Mouse (Mus musculus) intestine, postnatal 0 days (tissue): ENCODE data around the gene Catsperd. TPM values are rescaled to one million over a fixed set of nuclear protein-coding genes. Genes with fewer than 3 reads are reported as not detected.
"Not testable (repeated sequence)": the region's sequence is repeated elsewhere in the genome, so short reads cannot be mapped to it uniquely, and the experiment has no call there.

Experiments used
- ATAC-seq: fragments of 200-750 bp; cut with Nextera tagmentation; 2 replicates; pipeline ENCODE4 v1.8.0; 2017; ENCODE audit warnings: mild to moderate bottlenecking, moderate TSS enrichment, moderate library complexity
- H3K27ac ChIP-seq: fragments of 300-500 bp; sonication (generic); 2 replicates; pipeline ENCODE4 v1.5.1; 2014; ENCODE audit warnings: mild to moderate bottlenecking, low read depth, low read length, moderate library complexity
- H3K27me3 ChIP-seq: fragments of 300-500 bp; sonication (generic); replicated peaks from 2 replicates; pipeline ENCODE4 v1.6.1; 2014; ENCODE audit warnings: low read length, mixed read lengths; ENCODE audit not compliant: control insufficient read depth, insufficient read depth
- H3K36me3 ChIP-seq: fragments of 300-500 bp; sonication (generic); 2 replicates; pipeline ENCODE4 v1.6.1; 2014; ENCODE audit warnings: mild to moderate bottlenecking, moderate library complexity; ENCODE audit not compliant: control insufficient read depth, insufficient read depth
- H3K4me1 ChIP-seq: fragments of 300-500 bp; sonication (generic); replicated peaks from 2 replicates; pipeline ENCODE4 v1.6.1; 2014; ENCODE audit warnings: antibody characterized with exemption, low read length, mixed read lengths; ENCODE audit not compliant: control insufficient read depth, insufficient read depth
- H3K4me2 ChIP-seq: fragments of 300-500 bp; sonication (generic); replicated peaks from 2 replicates; pipeline ENCODE4 v1.6.1; 2014; ENCODE audit warnings: low read depth, mild to moderate bottlenecking, moderate library complexity
- H3K4me3 ChIP-seq: fragments of 300-500 bp; sonication (generic); 2 replicates; pipeline ENCODE4 v1.5.1; 2014; ENCODE audit warnings: low read depth, low read length
- H3K9ac ChIP-seq: fragments of 300-500 bp; sonication (generic); 2 replicates; pipeline ENCODE4 v1.6.1; 2014; ENCODE audit warnings: mild to moderate bottlenecking, low read depth, low read length
- H3K9me3 ChIP-seq: fragments of 300-500 bp; sonication (generic); 2 replicates; pipeline ENCODE4 v1.6.1; 2016; ENCODE audit warnings: mixed run types; ENCODE audit not compliant: control insufficient read depth
- CTCF ChIP-seq: sonication (generic); IDR thresholded peaks from 2 replicates; pipeline ENCODE4 v1.5.1; 2016; ENCODE audit warnings: low read depth, mild to moderate bottlenecking, control low read depth, antibody characterized with exemption, moderate library complexity
- WGBS: fragments of 180-500 bp; shearing (Covaris S2); extraction: QIAGEN DNeasy Blood & Tissue Kit; methylation state at CpG from one replicate; pipeline ENCODE4 v1.1.7; 2014; 5-methylcytosine and 5-hydroxymethylcytosine counted together
- polyA plus RNA-seq: library from polyadenylated mRNA; unstranded; fragments of >200 nt; fragmentation: Nextera tagmentation; extraction: Ambion mirVana; gene quantifications from 2 replicates; pipeline ENCODE4 v1.2.1, GENCODE M21; 2015

The Catsperd gene
- polyA plus RNA-seq, 1 experiment from 2014 or later = 0.68 TPM

DNA sequence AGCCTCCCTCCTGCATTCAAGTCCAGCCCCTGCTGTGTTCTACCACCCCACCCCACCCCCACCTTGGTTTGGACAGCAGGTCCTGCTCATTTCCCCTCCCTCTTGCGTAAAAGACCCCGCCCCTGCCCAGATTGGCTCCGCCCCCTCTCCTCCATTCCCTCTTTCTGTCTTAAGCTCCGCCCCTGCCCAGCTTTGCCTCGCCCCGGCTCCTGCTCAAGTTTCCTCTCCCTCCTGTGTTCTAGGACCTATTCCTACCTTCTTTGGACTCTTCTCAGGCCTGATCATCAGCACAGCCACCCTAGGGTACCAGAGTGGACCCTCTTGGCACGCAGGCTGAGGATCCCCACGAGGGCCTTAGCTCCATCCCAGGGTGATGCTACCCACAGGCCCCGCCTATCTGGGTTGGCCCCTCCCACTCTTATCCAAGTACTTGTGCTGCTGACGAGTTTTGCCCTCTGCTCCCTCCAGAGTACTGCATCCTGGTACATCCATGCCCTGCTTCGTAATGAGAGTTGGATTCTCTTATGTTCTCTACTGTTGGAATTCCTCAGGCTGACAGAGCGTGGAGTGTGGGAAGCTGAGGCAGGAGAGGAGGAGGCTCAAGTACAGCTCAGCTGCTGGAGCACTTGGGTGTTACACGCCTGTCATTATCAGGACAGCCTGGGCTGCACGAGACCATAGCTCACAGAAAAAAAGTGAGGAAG is 15.9 kb upstream of the Catsperd start:
- Histone ChIP-seq H3K9me3 (no peaks in the 10 kb centered on the region), H3K4me1 (peaks cover 7% of the 10 kb centered on the region; the same call in 1 of the 2 replicates), H3K27me3 (no peaks in the 10 kb centered on the region), H3K27ac (peak overlapping the region; percentile 66), H3K36me3 (peaks cover 31% of the 10 kb centered on the region), H3K9ac (no peak overlapping the region), H3K4me2 (peak overlapping the region; percentile 45; the same call in 1 of the 2 replicates), H3K4me3 (no peak overlapping the region)
- WGBS = 15% methylated on average over 14 of the region's 14 CpGs
- TF ChIP-seq CTCF = no peak
- peak; percentile 26 for ATAC-seq

DNA sequence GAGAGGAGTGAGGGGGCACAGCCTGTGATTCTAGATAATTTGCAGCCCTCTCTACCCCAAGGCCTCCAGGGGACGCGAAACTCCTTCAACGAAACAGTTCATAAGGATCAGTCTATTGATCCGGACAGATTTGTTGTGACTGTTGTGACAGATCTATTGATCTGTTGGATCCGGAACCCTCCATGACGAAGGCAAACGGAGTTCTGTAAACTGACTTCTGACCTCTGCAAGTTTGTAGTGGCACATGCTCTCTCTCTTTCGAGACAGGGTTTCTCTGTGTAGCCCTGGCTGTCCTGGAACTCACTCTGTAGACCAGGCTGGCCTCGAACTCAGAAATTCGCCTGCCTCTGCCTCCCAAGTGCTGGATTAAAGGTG is 15.4 kb upstream of the Catsperd start:
- H3K9me3 ChIP-seq, H3K27me3 ChIP-seq, ATAC-seq, H3K9ac ChIP-seq, H3K4me1 ChIP-seq, H3K4me3 ChIP-seq: not testable (repeated sequence)
- 0 out of 2 replicates have a peak overlapping the region, but pooled peaks have one; percentile 45 for H3K4me2 ChIP-seq
- WGBS = 66% methylated on average over 10 of the region's 10 CpGs
- H3K36me3 ChIP-seq = peaks cover 29% of the 10 kb centered on the region
- peak overlapping the region; percentile 66 for H3K27ac ChIP-seq

DNA sequence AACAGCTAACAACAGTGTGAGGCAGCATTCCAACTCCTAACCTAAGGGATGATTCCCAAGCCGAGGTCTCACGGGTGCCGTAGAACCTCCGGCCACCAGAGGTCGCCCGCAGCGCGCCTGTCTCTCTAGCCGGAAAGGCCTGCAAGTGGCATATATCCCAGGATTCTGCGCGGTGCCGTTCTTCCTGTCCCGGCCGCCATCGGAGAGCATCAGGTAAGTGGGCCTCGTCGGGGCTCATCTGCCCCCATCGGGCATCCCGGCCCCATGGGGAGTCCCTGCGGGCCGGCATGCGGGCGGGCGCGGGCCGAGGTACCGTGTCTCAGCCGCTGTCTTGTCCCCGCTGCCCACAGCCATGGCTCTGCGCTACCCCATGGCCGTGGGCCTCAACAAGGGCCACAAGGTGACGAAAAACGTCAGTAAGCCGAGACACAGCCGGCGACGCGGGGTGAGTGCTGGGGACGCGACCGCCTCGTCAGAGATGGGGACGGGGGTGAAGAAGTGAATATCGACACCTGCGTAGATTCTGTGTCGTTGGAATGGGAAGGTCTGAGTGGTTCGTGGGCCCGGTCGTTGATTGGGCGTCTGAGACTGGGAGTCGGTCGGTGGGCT is 14.6 kb upstream of the Catsperd start, which contains the start of gene Rpl36:
Rpl36 (plus strand) TSS at position 181 of the 609 bp plus-strand sequence.
- Histone ChIP-seq H3K4me1 (peaks cover 7% of the 10 kb centered on the region; the same call in 1 of the 2 replicates), H3K4me3 (peak within 1 kb of the TSS; percentile 67), H3K9ac (peak within 1 kb of the TSS; percentile 82), H3K4me2 (peak within 1 kb of the TSS; percentile 73), H3K36me3 (peaks cover 35% of the 10 kb centered on the region), H3K27me3 (no peaks in the 10 kb centered on the region), H3K9me3 (no peaks in the 10 kb centered on the region), H3K27ac (peak within 1 kb of the TSS; percentile 84)
- peak; percentile 42 for ATAC-seq
- WGBS = under 1% methylated on average over 52 of the region's 52 CpGs
- peak; percentile 99 for TF ChIP-seq CTCF

GRCm38 (mm10) chr17:56613893-56614292 is 14.1 kb upstream of the Catsperd start:
- Histone ChIP-seq H3K9ac (peak overlapping the region; percentile 82), H3K36me3 (peaks cover 41% of the 10 kb centered on the region), H3K4me2 (peak overlapping the region; percentile 73), H3K27ac (peak overlapping the region; percentile 84), H3K4me3 (peak overlapping the region; percentile 67)
- not testable (repeated sequence) for H3K9me3 ChIP-seq, H3K4me1 ChIP-seq, ATAC-seq, H3K27me3 ChIP-seq
- under 1% methylated on average over 26 of the region's 26 CpGs for WGBS

DNA sequence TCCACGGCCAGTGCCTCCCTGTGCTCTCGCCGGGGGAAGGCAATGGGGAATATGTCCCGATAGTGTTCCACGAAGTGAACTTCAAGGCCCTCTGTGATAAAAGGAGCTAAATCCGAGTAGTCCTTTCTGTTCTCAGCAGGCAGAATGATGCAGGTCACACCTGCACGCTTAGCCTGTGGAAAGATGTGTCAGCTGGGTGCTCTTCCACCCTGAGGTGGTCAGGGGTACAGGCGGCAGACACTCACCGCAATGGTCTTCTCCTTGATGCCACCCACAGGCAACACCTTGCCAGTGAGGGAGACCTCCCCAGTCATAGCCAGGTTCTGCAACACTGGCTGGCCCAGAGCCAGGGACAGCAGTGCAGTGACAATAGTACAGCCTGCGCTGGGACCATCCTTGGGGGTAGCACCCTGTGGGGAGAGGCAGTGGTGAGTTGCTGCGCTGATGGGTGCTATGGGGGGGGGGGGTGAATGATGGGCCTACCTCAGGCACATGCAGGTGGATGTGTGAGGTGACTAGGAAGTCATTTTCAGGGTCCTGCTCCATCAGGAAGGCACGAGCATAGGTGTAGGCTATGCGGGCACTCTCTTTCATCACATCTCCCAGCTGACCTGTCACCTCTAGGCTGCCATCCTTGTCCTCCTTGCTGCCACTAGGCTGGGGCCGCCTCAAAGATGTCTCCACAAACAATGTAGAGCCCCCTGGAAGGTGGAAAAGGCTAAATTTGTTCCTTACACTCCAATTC is 13.4 kb upstream of the Catsperd start:
- Histone ChIP-seq H3K9ac (peak overlapping the region; percentile 82), H3K4me2 (peak overlapping the region; percentile 73), H3K4me1 (peaks cover 7% of the 10 kb centered on the region; the same call in 1 of the 2 replicates), H3K27ac (no peak overlapping the region; the same call in none of the 2 replicates), H3K4me3 (peak overlapping the region; percentile 67), H3K9me3 (no peaks in the 10 kb centered on the region), H3K36me3 (peaks cover 47% of the 10 kb centered on the region), H3K27me3 (no peaks in the 10 kb centered on the region)
- 16% methylated on average over 14 of the region's 14 CpGs for WGBS
- ATAC-seq = no peak
- 0 out of 2 replicates have a peak, but pooled peaks have one; percentile 10 for TF ChIP-seq CTCF
